Mouse (Mus musculus): ENCODE measurements around the gene Apon.
"Not testable (repeated sequence)": the region's sequence is repeated elsewhere in the genome, so short reads cannot be mapped to it uniquely, and the experiment has no call there.

Gene Apon

GRCm38 (mm10) chr10:128253677-128254255, at the start of gene Apon:
Gene Apon, plus strand, starts transcription at chr10:128254096.
- no peak for DNase-seq

- no peak for DNase-seq
These were observed 49.0 kb upstream of the Apon start for GRCm38 (mm10) chr10:128204941-128205340.

DNA sequence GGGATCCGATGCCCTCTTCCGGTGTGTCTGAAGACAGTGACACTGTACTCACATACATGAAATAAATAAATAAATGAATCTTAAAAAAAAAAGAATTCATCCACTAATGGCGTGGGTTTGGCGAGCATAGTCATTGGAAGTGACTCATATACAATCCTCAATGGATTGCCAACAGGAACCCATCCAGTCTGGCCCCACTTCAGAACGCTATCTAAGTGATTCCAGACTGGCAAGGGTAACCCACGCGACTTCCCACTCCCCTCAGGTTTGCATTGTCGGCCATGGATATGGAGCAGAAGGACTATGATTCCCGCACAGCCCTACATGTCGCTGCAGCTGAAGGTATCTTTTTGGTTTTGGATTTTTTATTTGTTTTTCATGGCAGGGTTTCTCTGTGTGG, 45.6 kb upstream of the Apon start:
- DNase-seq, result no peak

- no peak for DNase-seq
These were observed 44.4 kb upstream of the Apon start for GRCm38 (mm10) chr10:128209311-128210009.

DNA sequence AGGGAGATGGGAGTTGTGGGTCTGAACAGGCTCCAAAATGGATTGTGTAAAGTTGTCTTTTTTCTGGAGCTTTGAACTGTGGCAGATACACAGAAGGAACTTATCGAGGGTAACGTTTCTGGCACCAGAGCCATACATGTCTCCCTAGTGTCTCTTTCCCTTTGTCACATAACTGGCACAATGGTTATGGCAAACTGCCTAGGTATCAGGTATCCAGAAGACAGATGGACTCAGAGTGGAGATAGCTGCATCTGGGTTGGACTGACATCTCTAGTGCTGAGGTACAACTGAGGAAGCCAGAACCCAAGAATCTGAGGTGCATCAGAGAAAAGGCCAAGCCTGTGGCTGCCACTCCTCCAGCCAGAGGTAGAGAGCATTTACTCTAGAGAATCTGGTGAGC, 43.8 kb upstream of the Apon start:
- DNase-seq, result no peak

GRCm38 (mm10) chr10:128210954-128211353, 42.9 kb upstream of the Apon start:
- peak; percentile 7 for DNase-seq

DNA sequence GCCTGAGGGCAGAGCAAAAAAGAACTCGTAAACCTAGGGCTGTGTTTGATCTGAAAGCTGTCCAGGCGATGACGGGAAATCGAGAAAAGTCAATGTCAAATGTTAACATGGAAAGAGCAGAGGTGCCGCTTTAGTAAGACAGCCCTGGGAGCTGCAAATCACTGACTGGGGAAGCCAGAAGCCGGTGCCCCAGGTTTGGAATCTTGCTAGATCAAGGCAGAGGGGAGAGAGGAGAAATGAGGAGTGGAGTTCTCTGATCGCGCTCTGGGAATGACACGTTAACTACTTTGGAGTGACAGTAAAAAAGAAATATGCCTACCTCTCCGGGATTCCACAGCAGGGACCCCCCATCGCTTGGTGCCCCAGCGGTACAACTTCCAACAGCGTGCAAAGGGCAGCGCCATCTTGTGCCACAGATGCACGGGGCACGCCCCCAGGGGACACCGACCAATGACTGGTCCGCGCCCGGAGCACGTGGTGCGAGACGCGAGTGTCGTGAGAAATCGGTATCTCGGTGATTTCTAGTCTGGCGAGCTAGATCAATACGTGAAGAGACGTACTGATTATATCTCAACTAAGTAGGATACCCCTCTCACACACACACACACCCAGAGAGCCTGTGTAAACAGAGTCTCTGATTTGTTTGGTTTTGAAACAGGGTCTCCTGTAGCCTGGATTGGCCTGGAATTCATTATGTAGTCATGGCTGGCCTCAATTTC, 42.3 kb upstream of the Apon start, which contains the start of gene Spryd4:
TSS of gene Spryd4 (minus strand) at position 418 of the 719 bp plus-strand sequence.
- peak; percentile 94 for DNase-seq

GRCm38 (mm10) chr10:128212148-128212547, 41.7 kb upstream of the Apon start:
- no peak for DNase-seq

DNA sequence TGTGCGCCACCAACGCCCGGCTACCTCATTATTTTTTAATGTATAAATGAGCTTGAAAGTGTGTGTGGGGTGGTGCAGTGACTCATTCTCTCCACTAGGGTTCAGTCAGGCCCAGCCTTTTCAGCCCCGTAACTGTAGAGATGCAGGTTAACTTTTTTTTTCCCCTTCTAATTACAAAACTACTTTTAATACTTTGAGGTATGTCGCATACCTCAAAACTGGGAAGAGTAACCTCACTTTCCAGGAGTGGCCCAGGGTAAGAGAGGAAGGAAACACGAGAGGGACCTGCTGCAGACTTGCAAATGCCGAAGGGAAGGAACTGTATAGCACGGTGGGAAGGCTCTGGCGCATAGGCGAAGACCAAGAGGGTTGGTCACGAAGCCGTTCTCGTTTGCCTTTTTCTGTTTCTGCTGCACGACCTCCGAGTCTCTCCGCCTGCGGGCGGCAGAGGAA, 41.0 kb upstream of the Apon start:
- peak; percentile 81 for DNase-seq

DNA sequence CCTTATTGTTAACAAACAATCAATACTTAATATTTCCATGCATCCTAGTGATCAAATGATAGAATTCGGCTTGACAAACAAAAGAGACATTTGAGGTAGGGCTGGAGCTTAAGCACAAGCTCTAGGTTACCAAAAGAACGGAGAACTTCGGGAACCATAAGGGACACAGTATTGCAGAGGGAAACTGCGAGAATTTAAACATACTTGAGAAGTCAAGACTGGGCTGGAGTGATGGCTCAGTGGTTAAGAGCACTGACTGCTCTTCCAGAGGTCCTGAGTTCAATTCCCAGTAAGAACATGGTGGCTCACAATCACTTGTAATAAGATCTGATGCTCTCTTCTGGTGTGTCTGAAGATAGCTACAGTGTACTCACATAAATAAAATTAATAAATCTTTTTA, 39.8 kb upstream of the Apon start:
- DNase-seq, result not testable (repeated sequence)

GRCm38 (mm10) chr10:128214981-128215380, 38.9 kb upstream of the Apon start:
- no peak for DNase-seq

- DNase-seq, result no peak
These were observed 35.3 kb upstream of the Apon start for GRCm38 (mm10) chr10:128218387-128219117.

DNA sequence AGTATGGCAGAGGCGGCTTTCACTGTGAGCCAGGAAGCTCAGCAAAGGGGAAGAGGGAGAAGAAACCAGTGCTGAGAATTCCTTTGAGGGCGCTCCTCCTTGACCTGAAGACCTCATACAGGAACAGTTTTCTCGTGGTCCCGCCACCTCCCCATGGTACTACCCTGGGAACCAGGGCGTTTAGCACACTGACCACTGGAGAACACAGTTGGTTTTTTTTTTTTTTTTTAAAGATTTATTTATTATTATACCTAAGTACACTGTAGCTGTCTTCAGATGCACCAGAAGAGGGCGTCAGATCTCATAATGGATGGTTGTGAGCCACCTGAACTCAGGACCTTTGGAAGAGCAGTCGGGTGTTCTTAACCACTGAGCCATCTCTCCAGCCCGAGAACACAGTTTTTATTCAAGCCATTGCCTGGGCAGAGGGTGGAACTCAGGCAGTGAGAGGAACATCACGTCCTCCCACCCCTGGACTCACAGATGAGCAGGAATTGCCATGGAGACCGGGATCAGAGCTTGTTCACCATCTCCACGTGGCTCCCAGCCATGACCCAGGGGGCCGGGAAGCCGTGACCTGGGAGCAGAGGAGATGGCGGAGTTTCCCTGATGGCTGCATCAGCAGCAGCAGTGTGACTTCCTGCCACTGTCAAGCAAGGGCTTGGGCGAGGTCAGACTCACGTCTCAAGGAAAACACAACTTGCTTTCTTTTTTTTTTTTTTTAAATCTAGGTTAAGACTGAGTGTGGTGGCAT, 32.2 kb upstream of the Apon start:
- no peak for DNase-seq

DNA sequence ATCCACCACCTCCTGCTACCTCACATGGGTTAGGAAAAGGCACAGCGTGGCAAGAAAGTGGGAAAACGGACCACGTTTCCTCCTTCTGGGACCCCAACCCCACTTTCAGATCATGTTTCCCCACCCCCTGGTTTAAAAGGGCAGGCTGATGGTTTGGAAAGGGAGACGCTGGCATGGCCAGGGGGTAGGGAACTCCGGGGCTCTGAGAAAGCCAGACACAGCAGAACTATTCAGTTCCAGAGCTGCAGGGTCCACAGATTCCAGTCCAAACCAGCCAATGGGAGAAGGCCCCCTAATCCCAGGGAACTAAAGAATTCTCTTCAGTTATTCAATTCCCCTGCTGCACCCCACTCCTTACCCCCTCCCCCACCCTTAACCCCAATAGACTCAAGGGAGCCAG, 28.8 kb upstream of the Apon start:
- no peak for DNase-seq

- DNase-seq, result no peak
These were observed 28.4 kb upstream of the Apon start, which contains the start of gene Mip for GRCm38 (mm10) chr10:128225538-128225937. Gene Mip, plus strand, starts transcription at chr10:128225838.

DNA sequence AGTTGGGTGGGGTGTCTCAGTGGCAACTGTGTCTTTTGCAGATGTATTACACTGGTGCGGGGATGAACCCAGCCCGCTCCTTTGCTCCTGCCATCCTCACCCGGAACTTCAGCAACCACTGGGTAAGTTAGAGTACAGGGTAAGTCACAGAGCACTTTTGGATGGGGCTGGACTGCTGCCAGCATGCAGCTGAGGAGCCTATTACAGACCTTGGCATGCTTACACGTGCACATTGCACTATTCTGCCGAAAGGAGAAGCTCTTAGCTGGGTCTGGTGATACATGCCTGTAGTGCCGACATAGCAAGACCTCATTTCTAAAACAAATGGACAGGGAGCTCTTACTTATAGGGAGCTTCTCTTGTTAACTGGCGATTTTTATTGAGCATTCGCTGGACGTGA, 26.3 kb upstream of the Apon start:
- DNase-seq, result no peak

DNA sequence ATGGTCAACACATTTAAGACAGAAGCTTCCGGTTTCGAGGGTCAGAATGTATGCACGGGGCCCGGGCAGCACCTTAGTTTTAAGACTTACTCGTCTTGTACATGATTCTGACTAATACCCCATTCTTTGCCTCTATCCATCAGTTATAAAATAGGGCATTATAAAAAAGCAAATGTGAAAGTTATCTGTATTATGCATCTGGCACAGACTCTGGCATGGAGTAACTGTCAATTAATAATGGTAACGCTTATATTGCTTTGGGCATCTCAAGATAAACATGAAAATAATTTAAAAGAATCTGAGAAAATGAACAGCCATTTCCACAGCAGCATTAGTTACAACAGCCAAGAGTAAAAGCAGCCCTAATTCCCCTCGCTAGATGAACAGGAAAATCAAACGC, 25.9 kb upstream of the Apon start:
- no peak for DNase-seq

GRCm38 (mm10) chr10:128230582-128230981, 23.3 kb upstream of the Apon start:
- DNase-seq, result no peak

GRCm38 (mm10) chr10:128231146-128231545, 22.8 kb upstream of the Apon start:
- DNase-seq, result no peak

- DNase-seq, result peak; percentile 92
These were observed 22.0 kb upstream of the Apon start, which contains the start of gene Timeless for GRCm38 (mm10) chr10:128231697-128232419. Gene Timeless, plus strand, starts transcription at chr10:128232065.

- DNase-seq, result peak; percentile 79
These were observed 21.4 kb upstream of the Apon start for GRCm38 (mm10) chr10:128232420-128232985.

Data from kidney, postnatal 14 days (tissue).